Mouse (Mus musculus) CH12.LX (cell line): Measurements from ENCODE around the gene 4930503B20Rik.

Experiments
- CTCF ChIP-seq, 2 experiments: IDR thresholded peaks in 1 of 2; conservative IDR thresholded peaks in 1 of 2; 2 replicates each; pipeline ENCODE4 v1.5.1; 2011 to 2012; ENCODE audit warnings: low read depth in 2 of 2, low read length in 2 of 2, improper control_type of control experiment in 1 of 2, inconsistent platforms in 1 of 2, mild to moderate bottlenecking in 1 of 2, moderate library complexity in 1 of 2
- POLR2A ChIP-seq: IDR thresholded peaks from 2 replicates; pipeline ENCODE4 v1.6.1; 2011; ENCODE audit warnings: low read depth, mild to moderate bottlenecking, improper control_type of control experiment, low read length
- RCOR1 ChIP-seq: conservative IDR thresholded peaks from 2 replicates; pipeline ENCODE4 v1.6.1; 2012; ENCODE audit warnings: low read depth, mild to moderate bottlenecking, inconsistent platforms, low read length, improper control_type of control experiment

DNA sequence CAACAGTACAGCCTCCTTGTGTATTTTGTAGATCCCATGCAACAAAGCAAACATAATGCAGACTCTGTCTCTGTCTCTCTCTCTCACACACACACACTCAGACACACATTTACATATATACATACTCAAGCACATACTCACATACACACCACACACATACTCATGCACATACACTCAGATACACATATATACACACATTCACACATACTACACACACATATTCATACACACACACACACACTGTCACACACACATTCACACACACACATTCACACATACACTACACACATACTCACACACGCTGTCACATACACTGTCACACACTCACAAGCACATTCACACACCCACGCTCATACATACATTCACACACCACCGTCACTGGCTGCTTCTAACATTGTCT, 48.6 kb downstream of the 4930503B20Rik start:
- no peak for TF ChIP-seq RCOR1
- no peak for TF ChIP-seq POLR2A
- no peak for TF ChIP-seq CTCF (conservative IDR thresholded peaks at IDR 0.05 in 1 of 2, IDR thresholded peaks at IDR 0.05 in 1 of 2; ENCODE audit: low read depth in 2 of 2, low read length in 2 of 2)
